Mouse (Mus musculus) embryonic fibroblast, embryonic 13.5 days (primary cell): ENCODE measurements at regions not wholly inside any gene's neighbourhood (a gene's known extent, or its start where the extent isn't known, plus 50 kb on each side); places are given as distances from the start of the nearest gene placed in this dataset.

Source experiments
- H3K27ac ChIP-seq: 2 replicates; pipeline ENCODE4 v1.5.1; 2012; ENCODE audit warnings: low read length, control low read depth, inconsistent platforms; ENCODE audit not compliant: insufficient read depth
- H3K4me1 ChIP-seq: 2 replicates; pipeline ENCODE4 v1.6.1; 2011; ENCODE audit warnings: low read length; ENCODE audit not compliant: control insufficient read depth, insufficient read depth
- H3K4me3 ChIP-seq: 2 replicates; pipeline ENCODE4 v1.5.1; 2011; ENCODE audit warnings: mild to moderate bottlenecking, control low read depth, low read length; ENCODE audit not compliant: insufficient read depth
- CTCF ChIP-seq: IDR thresholded peaks from 2 replicates; pipeline ENCODE4 v1.5.1; 2011; ENCODE audit warnings: mild to moderate bottlenecking, control low read depth, low read length, moderate library complexity, borderline replicate concordance; ENCODE audit not compliant: insufficient read depth
- POLR2A ChIP-seq: IDR thresholded peaks from 2 replicates; pipeline ENCODE4 v1.6.1; 2011; ENCODE audit warnings: low read depth, mild to moderate bottlenecking, control low read depth, low read length, moderate library complexity

DNA sequence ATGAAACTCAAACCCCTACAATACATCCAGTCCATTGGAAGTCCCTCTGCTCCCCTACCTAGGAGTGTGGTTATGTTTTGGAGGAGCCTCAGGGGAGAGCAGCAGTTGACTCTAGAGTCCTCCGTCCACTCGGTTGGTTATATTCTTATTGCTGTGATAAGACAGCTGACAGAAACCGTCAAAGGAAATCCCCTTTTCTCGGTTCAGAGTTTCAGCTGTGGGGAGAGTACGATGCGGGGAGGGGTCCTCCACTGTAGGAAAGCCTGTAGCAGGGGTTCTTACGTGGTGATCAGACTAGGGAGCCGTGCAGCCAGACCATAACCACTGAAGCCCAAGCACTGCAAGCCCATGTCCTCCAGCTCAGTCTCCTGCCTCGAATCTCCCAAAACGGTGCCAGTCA is 137.5 kb downstream of the Ptpn20 start:
- no peak for TF ChIP-seq CTCF
- no peak for TF ChIP-seq POLR2A
- H3K4me1 ChIP-seq = no peaks in the 10 kb centered on the region
- H3K27ac ChIP-seq = no peak overlapping the region
- H3K4me3 ChIP-seq = no peak overlapping the region

DNA sequence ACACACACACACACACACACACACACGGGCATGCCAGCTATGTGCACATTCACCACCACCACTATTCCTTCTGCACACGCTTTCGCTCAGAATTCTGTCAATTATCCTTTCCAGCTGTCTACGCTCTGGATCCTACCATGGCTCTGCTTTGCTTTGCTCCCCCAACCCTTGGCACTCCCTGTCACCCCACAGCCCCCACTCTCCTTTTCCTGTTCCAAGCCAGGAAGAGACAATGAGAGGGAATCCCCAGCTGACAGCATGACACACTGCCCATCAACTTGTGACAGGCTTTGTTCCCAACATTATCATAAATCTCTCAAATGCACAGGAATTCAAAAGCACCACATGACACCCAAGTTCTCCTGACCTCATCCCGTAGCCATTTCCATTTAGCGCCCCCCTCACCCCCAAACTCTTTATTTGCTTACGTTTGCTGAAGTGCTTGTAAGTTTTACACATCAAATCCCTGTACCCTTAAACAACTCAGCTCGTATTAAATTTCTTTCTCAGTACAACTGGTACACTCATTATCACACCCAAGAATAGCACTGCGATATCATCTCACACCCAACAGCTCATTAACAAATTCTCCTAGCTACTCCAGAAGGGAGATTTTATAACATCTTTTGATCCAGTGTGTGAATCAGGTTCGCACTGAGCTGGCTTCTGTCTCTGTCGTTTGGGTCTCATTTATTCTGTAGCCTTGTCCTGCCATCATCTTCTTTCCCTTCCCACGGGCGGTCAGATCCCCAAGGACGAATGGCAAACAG is 140.3 kb downstream of the Ptpn20 start:
- H3K4me3 ChIP-seq = no peak overlapping the region
- H3K27ac ChIP-seq = no peak overlapping the region
- TF ChIP-seq CTCF (no peak), POLR2A (no peak)
- no peaks in the 10 kb centered on the region for H3K4me1 ChIP-seq

GRCm38 (mm10) chr14:33732698-33733097 is 143.7 kb downstream of the Ptpn20 start:
- no peak for TF ChIP-seq CTCF
- TF ChIP-seq POLR2A = no peak
- Histone ChIP-seq H3K4me1 (no peaks in the 10 kb centered on the region), H3K27ac (no peak overlapping the region), H3K4me3 (no peak overlapping the region)

DNA sequence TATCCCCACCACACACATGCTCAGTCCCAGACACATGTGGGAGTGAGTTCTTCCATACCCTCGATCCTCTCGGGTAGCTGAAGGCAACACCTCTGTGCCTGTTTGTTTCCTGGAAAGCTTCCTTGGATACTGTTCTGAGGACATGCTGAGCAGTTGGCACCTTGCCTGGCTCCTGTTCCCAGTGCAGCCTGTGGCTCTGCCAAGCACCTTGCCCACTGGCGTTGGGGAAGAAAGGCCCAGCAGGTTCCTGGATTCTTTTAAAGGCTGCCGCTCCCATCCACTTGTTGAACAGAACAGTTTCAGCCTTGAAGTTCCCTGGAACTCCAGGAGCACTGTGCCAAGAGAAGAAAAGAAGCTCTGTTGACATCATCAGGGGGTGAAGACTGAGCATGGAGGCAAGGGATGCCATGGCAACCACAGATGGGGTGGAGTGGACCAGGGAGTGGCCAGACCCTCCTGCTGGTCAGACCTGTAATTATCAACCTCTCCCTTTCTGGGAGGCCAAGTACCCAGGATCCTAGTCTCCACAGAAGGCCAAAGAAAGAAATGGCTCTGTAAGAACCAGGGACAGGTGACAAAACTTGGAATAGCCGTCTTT is 145.5 kb downstream of the Ptpn20 start:
- Histone ChIP-seq H3K27ac (no peak overlapping the region), H3K4me3 (no peak overlapping the region), H3K4me1 (no peaks in the 10 kb centered on the region)
- TF ChIP-seq POLR2A = no peak
- no peak for TF ChIP-seq CTCF

- Histone ChIP-seq H3K4me1 (no peaks in the 10 kb centered on the region), H3K27ac (no peak overlapping the region), H3K4me3 (no peak overlapping the region)
- no peak for TF ChIP-seq CTCF
- no peak for TF ChIP-seq POLR2A
These were observed 146.6 kb downstream of the Ptpn20 start for GRCm38 (mm10) chr14:33735653-33736052.

DNA sequence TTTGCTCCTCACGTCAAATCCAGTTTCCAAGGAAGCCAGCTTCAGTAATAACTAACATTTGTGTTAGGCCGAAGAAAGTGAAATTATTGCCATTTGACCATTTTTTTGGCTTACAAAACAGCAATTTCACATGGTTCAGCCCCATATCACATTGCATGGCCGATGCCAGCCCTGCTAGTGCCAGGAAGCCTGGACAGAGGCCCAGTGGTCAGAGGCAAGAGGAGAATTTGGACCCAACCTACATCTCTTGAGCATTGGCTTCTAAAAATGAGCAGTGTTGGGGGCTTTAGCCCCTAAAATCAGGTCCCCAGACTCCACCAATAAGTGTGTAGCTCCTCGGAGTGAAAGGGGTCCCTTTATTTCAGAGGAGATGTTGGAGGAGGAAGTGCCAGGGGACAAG is 157.2 kb downstream of the Ptpn20 start:
- H3K27ac ChIP-seq = no peak overlapping the region; the same call in 1 of the 2 replicates
- no peak overlapping the region for H3K4me3 ChIP-seq
- TF ChIP-seq POLR2A (no peak), CTCF (no peak)
- H3K4me1 ChIP-seq = no peaks in the 10 kb centered on the region

- TF ChIP-seq CTCF (no peak), POLR2A (no peak)
- Histone ChIP-seq H3K4me1 (no peaks in the 10 kb centered on the region), H3K4me3 (no peak overlapping the region), H3K27ac (no peak overlapping the region)
These were observed 163.7 kb upstream of the Gdf10 start for GRCm38 (mm10) chr14:33759656-33760055.

- TF ChIP-seq POLR2A (no peak), CTCF (no peak)
- Histone ChIP-seq H3K27ac (no peak overlapping the region), H3K4me1 (no peaks in the 10 kb centered on the region), H3K4me3 (no peak overlapping the region)
These were observed 159.7 kb upstream of the Gdf10 start for GRCm38 (mm10) chr14:33763641-33764046.

GRCm38 (mm10) chr14:33765767-33766166 is 157.6 kb upstream of the Gdf10 start:
- TF ChIP-seq CTCF = no peak
- no peak for TF ChIP-seq POLR2A
- H3K27ac ChIP-seq = no peak overlapping the region
- H3K4me3 ChIP-seq = no peak overlapping the region
- no peaks in the 10 kb centered on the region for H3K4me1 ChIP-seq

DNA sequence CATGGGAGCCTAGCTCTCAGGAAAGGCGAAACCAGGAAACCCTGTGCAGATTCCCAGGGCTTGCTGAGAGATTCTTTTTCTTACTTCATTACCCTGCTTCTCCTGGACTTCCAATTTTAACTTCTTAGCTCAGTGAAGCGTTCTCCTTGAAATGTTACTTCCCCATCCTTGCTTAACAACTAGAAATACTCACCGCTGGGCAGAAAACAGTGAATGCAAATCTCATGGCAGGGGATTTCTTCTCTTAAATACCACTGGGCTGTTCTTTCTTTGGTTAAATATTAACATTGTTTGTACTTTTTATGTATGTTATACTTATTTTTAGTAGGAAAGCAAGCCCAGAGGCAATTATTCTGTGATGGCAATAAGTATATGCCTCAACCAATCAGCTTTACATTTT is 151.0 kb upstream of the Gdf10 start:
- no peak overlapping the region for H3K4me3 ChIP-seq

GRCm38 (mm10) chr14:33789556-33789955 is 133.8 kb upstream of the Gdf10 start:
- H3K4me1 ChIP-seq = no peaks in the 10 kb centered on the region
- no peak for TF ChIP-seq CTCF
- no peak for TF ChIP-seq POLR2A
- H3K27ac ChIP-seq = no peak overlapping the region
- no peak overlapping the region for H3K4me3 ChIP-seq

More for the DNA sequence above, 151.0 kb upstream of the Gdf10 start:
- Histone ChIP-seq H3K27ac (no peak overlapping the region), H3K4me1 (no peaks in the 10 kb centered on the region)
- TF ChIP-seq CTCF (no peak), POLR2A (no peak)
